Mouse (Mus musculus) CD4-positive naive resting alpha-beta T cell, adult 57 days (primary cell): ENCODE measurements around the gene Pdss2. TPM values are rescaled to one million over a fixed set of nuclear protein-coding genes. Genes with fewer than 3 reads are reported as not detected.

Experiments used
- total RNA-seq: library from RNA; stranded (reverse); gene quantifications from one replicate; pipeline ENCODE4 v1.2.4, GENCODE M21; 2023

Gene Pdss2
- total RNA-seq = 19.0 TPM

GRCm38 (mm10) chr10:43220910-43221625 is at the start of gene Pdss2:
Gene Pdss2, plus strand, starts transcription at chr10:43221486.

GRCm38 (mm10) chr10:43174326-43175155 is 46.7 kb upstream of the Pdss2 start, which contains the start of the genes Sobp and 9030612E09Rik:
Gene Sobp, minus strand, starts transcription at chr10:43174530.
Gene 9030612E09Rik, plus strand, starts transcription at chr10:43174704.

GRCm38 (mm10) chr10:43478751-43479435 is 257.6 kb downstream of the Pdss2 start, which contains the start of gene Bend3:
Gene Bend3, plus strand, starts transcription at chr10:43478831.

Other genes starting within 250 kb of the Pdss2 start
- gene Sobp, start 47.0 kb upstream of the Pdss2 start, total RNA-seq = not detected
- gene 9030612E09Rik, start 46.8 kb upstream of the Pdss2 start, total RNA-seq = not detected